Mouse (Mus musculus): Measurements from ENCODE around the gene Ubxn4.
"Not testable (repeated sequence)": the region's sequence is repeated elsewhere in the genome, so short reads cannot be mapped to it uniquely, and the experiment has no call there.

Ubxn4 gene

DNA sequence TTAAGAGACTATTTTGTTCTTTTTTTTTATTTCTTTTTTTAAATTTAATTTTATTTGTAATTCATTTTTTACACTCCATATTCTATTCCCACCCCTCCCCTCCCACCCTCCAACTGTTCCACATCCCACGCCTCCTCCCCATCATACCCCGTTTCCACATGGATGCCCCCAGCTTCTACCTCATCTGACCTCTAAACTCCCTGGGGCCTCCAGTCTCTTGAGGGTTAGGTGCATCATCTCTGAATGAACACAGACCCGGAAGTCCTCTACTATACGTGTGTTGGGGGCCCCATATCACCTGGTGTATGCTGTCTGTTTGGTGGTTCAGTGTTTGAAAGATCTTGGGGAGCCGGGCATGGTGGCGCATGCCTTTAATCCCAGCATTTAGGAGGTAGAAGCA, 75.5 kb downstream of the Ubxn4 start:
- DNase-seq: not testable (repeated sequence)

GRCm38 (mm10) chr1:128323026-128323643, 79.4 kb downstream of the Ubxn4 start:
- no peak for DNase-seq

- DNase-seq: no peak
These were observed 81.0 kb downstream of the Ubxn4 start for GRCm38 (mm10) chr1:128324776-128325175.

- no peak for DNase-seq
These were observed 83.4 kb downstream of the Ubxn4 start for GRCm38 (mm10) chr1:128327165-128327564.

DNA sequence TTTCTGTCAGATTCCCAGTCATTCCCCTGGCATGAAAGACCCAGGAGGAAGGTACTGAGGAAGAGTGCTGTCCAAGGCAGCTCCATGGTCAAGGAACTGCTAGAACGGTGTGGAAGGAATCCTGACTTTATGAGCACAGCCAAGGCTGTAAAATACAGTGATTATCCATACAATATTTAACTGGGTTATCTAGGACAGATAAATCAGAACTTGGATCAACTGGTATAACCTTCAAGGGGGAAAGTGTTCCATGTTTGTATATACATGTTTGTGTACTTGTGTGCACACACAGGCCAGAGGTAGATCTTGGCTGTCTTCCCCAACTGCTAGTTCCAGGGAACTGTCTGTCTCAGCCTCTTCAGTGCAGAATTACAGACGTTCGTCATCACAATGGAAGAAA, 84.5 kb downstream of the Ubxn4 start, which contains the start of gene Lct:
Lct (minus strand) TSS at position 101 of the 400 bp plus-strand sequence.
- no peak for DNase-seq
